Mouse (Mus musculus) CH12F3 (cell line): ENCODE data around the gene Slc10a4.
"Not testable (repeated sequence)": the region's sequence is repeated elsewhere in the genome, so short reads cannot be mapped to it uniquely, and the experiment has no call there.

Source experiments
- in situ Hi-C: fragments of 300-500 bp; cut with MboI; formaldehyde crosslinking; loops from 2 replicates; pipeline ENCODE4 v1.14.3; 2020; ENCODE audit warnings: low sequenced_read_pairs

The Slc10a4 gene

GRCm38 (mm10) chr5:73012884-73013610 lies 6.4 kb downstream of the Slc10a4 start:
- in situ Hi-C loops: not testable (repeated sequence)

GRCm38 (mm10) chr5:73013611-73014287 lies 7.1 kb downstream of the Slc10a4 start:
- in situ Hi-C loops: not testable (repeated sequence)

GRCm38 (mm10) chr5:73014745-73015144 lies 8.1 kb downstream of the Slc10a4 start:
- in situ Hi-C loops: no loop called here

GRCm38 (mm10) chr5:73023801-73024200 lies 17.1 kb downstream of the Slc10a4 start:
- in situ Hi-C loops: no loop called here

- in situ Hi-C loops: no loop called here
These were observed 22.0 kb downstream of the Slc10a4 start for GRCm38 (mm10) chr5:73028646-73029045.

- in situ Hi-C loops: no loop called here
These were observed 25.8 kb downstream of the Slc10a4 start for GRCm38 (mm10) chr5:73032481-73032880.

- in situ Hi-C loops: no loop called here
These were observed 37.4 kb downstream of the Slc10a4 start for GRCm38 (mm10) chr5:73044055-73044454.

- in situ Hi-C loops: no loop called here
These were observed 41.1 kb downstream of the Slc10a4 start for GRCm38 (mm10) chr5:73047651-73048245.

GRCm38 (mm10) chr5:73053933-73054332 lies 47.2 kb downstream of the Slc10a4 start:
- in situ Hi-C loops: no loop called here

- in situ Hi-C loops: no loop called here
These were observed 49.8 kb downstream of the Slc10a4 start for GRCm38 (mm10) chr5:73056457-73056856.

GRCm38 (mm10) chr5:73056937-73057336 lies 50.3 kb downstream of the Slc10a4 start:
- in situ Hi-C loops: no loop called here

- in situ Hi-C loops: no loop called here
These were observed 54.9 kb downstream of the Slc10a4 start for GRCm38 (mm10) chr5:73061506-73062155.
